Mouse (Mus musculus): ENCODE measurements around the gene Nsun6. TPM values are rescaled to one million over a fixed set of nuclear protein-coding genes. Genes with fewer than 3 reads are reported as not detected.

The Nsun6 gene
- polyA plus RNA-seq, 1 experiment, result 0.24 TPM

GRCm38 (mm10) chr2:15064380-15065269 is 9.8 kb upstream of the Nsun6 start:
- no peak overlapping the region for H3K4me3 ChIP-seq (ENCODE audit: low read depth, low read length)
- H3K36me3 ChIP-seq (ENCODE audit: control insufficient read depth, insufficient read depth, low read length), result peaks cover 10% of the 10 kb centered on the region; the same call in 1 of the 2 replicates
- H3K4me1 ChIP-seq (ENCODE audit: control insufficient read depth, insufficient read depth, insufficient read length, low read length), result peaks cover 2% of the 10 kb centered on the region; the same call in 1 of the 2 replicates
- no peak for TF ChIP-seq CTCF (IDR thresholded peaks at IDR 0.05; ENCODE audit: extremely low read depth, insufficient read length, insufficient replicate concordance, low read depth, low read length)
- TF ChIP-seq POLR2A (IDR thresholded peaks at IDR 0.05; ENCODE audit: low read depth, low read length), result no peak
- H3K27ac ChIP-seq (ENCODE audit: insufficient read depth, low read depth, low read length), result no peak overlapping the region
- WGBS, result 68% methylated on average over 7 of the region's 7 CpGs
- no peaks in the 10 kb centered on the region for H3K27me3 ChIP-seq (ENCODE audit: control insufficient read depth, insufficient read depth, low read length)

GRCm38 (mm10) chr2:15063815-15064214 is 8.9 kb upstream of the Nsun6 start:
- H3K27ac ChIP-seq (ENCODE audit: insufficient read depth, low read depth, low read length), result no peak overlapping the region
- peaks cover 2% of the 10 kb centered on the region; the same call in 1 of the 2 replicates for H3K4me1 ChIP-seq (ENCODE audit: control insufficient read depth, insufficient read depth, insufficient read length, low read length)
- H3K27me3 ChIP-seq (ENCODE audit: control insufficient read depth, insufficient read depth, low read length), result no peaks in the 10 kb centered on the region
- 63% methylated on average over 1 of the region's 1 CpGs for WGBS
- H3K36me3 ChIP-seq (ENCODE audit: control insufficient read depth, insufficient read depth, low read length), result peaks cover 6% of the 10 kb centered on the region; the same call in 1 of the 2 replicates
- no peak overlapping the region for H3K4me3 ChIP-seq (ENCODE audit: low read depth, low read length)
- TF ChIP-seq CTCF (IDR thresholded peaks at IDR 0.05; ENCODE audit: extremely low read depth, insufficient read length, insufficient replicate concordance, low read depth, low read length) (no peak), POLR2A (IDR thresholded peaks at IDR 0.05; ENCODE audit: low read depth, low read length) (no peak)

GRCm38 (mm10) chr2:15060856-15061255 is 6.0 kb upstream of the Nsun6 start:
- Histone ChIP-seq H3K36me3 (ENCODE audit: control insufficient read depth, insufficient read depth, low read length) (0 out of 2 replicates have a peak, but pooled peaks cover 3% of the 10 kb centered on the region), H3K27ac (ENCODE audit: insufficient read depth, low read depth, low read length) (no peak overlapping the region), H3K27me3 (ENCODE audit: control insufficient read depth, insufficient read depth, low read length) (no peaks in the 10 kb centered on the region), H3K4me1 (ENCODE audit: control insufficient read depth, insufficient read depth, insufficient read length, low read length) (peaks cover 2% of the 10 kb centered on the region; the same call in 1 of the 2 replicates), H3K4me3 (ENCODE audit: low read depth, low read length) (no peak overlapping the region)
- TF ChIP-seq CTCF (IDR thresholded peaks at IDR 0.05; ENCODE audit: extremely low read depth, insufficient read length, insufficient replicate concordance, low read depth, low read length), result no peak
- no peak for TF ChIP-seq POLR2A (IDR thresholded peaks at IDR 0.05; ENCODE audit: low read depth, low read length)
- WGBS, result 92% methylated on average over 3 of the region's 3 CpGs

GRCm38 (mm10) chr2:15058227-15058626 is 3.4 kb upstream of the Nsun6 start:
- Histone ChIP-seq H3K4me1 (ENCODE audit: control insufficient read depth, insufficient read depth, insufficient read length, low read length) (no peaks in the 10 kb centered on the region; the same call in 1 of the 2 replicates), H3K36me3 (ENCODE audit: control insufficient read depth, insufficient read depth, low read length) (0 out of 2 replicates have a peak, but pooled peaks cover 3% of the 10 kb centered on the region), H3K4me3 (ENCODE audit: low read depth, low read length) (no peak overlapping the region), H3K27me3 (ENCODE audit: control insufficient read depth, insufficient read depth, low read length) (no peaks in the 10 kb centered on the region), H3K27ac (ENCODE audit: insufficient read depth, low read depth, low read length) (no peak overlapping the region)
- TF ChIP-seq POLR2A (IDR thresholded peaks at IDR 0.05; ENCODE audit: low read depth, low read length) (no peak), CTCF (IDR thresholded peaks at IDR 0.05; ENCODE audit: extremely low read depth, insufficient read length, insufficient replicate concordance, low read depth, low read length) (no peak)
- WGBS, result 63% methylated on average over 5 of the region's 5 CpGs

- 0 out of 2 replicates have a peak, but pooled peaks cover 2% of the 10 kb centered on the region for H3K36me3 ChIP-seq (ENCODE audit: control insufficient read depth, insufficient read depth, low read length)
- TF ChIP-seq CTCF (IDR thresholded peaks at IDR 0.05; ENCODE audit: extremely low read depth, insufficient read length, insufficient replicate concordance, low read depth, low read length), result no peak
- TF ChIP-seq POLR2A (IDR thresholded peaks at IDR 0.05; ENCODE audit: low read depth, low read length), result no peak
- WGBS, result under 1% methylated on average over 15 of the region's 15 CpGs
These were observed 877 bp upstream of the Nsun6 start for GRCm38 (mm10) chr2:15055741-15056151.

GRCm38 (mm10) chr2:15054496-15054895 is 373 bp downstream of the Nsun6 start:
- H3K27ac ChIP-seq (ENCODE audit: insufficient read depth, low read depth, low read length), result peak overlapping the region; percentile 96
- no peaks in the 10 kb centered on the region for H3K27me3 ChIP-seq (ENCODE audit: control insufficient read depth, insufficient read depth, low read length)
- no peaks in the 10 kb centered on the region; the same call in 1 of the 2 replicates for H3K4me1 ChIP-seq (ENCODE audit: control insufficient read depth, insufficient read depth, insufficient read length, low read length)
- peak overlapping the region; percentile 85 for H3K4me3 ChIP-seq (ENCODE audit: low read depth, low read length)
- no peak for TF ChIP-seq POLR2A (IDR thresholded peaks at IDR 0.05; ENCODE audit: low read depth, low read length)
- TF ChIP-seq CTCF (IDR thresholded peaks at IDR 0.05; ENCODE audit: extremely low read depth, insufficient read length, insufficient replicate concordance, low read depth, low read length), result no peak
- WGBS, result 12% methylated on average over 10 of the region's 10 CpGs
- 0 out of 2 replicates have a peak, but pooled peaks cover 2% of the 10 kb centered on the region for H3K36me3 ChIP-seq (ENCODE audit: control insufficient read depth, insufficient read depth, low read length)

More at GRCm38 (mm10) chr2:15055741-15056151, 877 bp upstream of the Nsun6 start:
- Histone ChIP-seq H3K4me1 (ENCODE audit: control insufficient read depth, insufficient read depth, insufficient read length, low read length) (no peaks in the 10 kb centered on the region; the same call in 1 of the 2 replicates), H3K27me3 (ENCODE audit: control insufficient read depth, insufficient read depth, low read length) (no peaks in the 10 kb centered on the region), H3K27ac (ENCODE audit: insufficient read depth, low read depth, low read length) (peak overlapping the region; percentile 67), H3K4me3 (ENCODE audit: low read depth, low read length) (peak overlapping the region; percentile 85)

All from small intestine, adult 2 months (tissue).